ENCODE assay signal across 21 mouse cellular contexts in the genomic region with DNA sequence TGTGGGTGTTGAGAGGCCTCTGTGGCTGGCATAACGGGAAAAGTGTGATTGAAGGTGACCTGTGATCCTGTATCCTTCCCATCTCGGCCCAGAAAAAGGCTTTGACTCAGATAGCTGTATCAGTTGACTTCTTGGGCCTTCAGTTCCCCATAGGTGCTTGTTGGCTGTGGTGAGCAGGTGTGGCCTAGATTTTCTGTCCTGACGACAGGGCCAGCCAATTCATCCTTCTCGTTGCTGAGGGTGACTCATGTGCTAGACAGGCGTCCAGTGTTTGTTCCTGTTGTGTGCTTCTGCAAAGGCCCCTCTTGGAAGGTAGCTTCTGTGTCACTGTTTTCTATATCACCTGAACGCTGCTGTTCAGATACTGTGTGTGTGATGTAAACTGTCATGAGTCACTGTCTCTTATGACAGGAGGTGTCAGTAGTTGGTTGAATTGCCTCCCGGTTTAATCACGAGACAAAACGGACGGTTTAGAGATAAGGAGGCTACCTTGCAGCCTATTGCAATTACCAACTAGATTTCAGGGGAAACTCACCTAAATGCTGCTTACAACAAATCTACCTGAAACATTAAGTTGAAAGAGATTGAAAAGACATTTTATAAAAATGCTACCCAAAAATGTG. TPM values are rescaled to one million over a fixed set of nuclear protein-coding genes. Genes with fewer than 3 reads are reported as not detected.
A peak's percentile ranks its signal among the peaks of the same experiment; 100 is the strongest.
DNase-seq lines count a peak whose midpoint lies in the region; ATAC-seq lines count a peak whose summit lies in the region.
"Had no signal": no experiment of that assay in that cellular context is flagged by ENCODE, and none has a peak within 500 bp of the region (broad histone marks: within the 10 kb centered on the region; RNA-seq: fewer than 3 reads in every experiment).

No protein-coding gene starts in this region.

- 60% methylated on average over 10 of the region's 10 CpGs for WGBS in intestine, embryonic 15.5 days
- 90% methylated on average over 10 of the region's 10 CpGs for WGBS in hindbrain, embryonic 14.5 days
- 92% methylated on average over 10 of the region's 10 CpGs for WGBS in hindbrain, embryonic 13.5 days

- no peaks in the 10 kb centered on the region for H3K27me3 ChIP-seq in intestine, embryonic 15.5 days (replicated peaks)
- no peaks in the 10 kb centered on the region for H3K27me3 ChIP-seq in hindbrain, embryonic 14.5 days (ENCODE audit: control insufficient read depth, insufficient read depth, low read length)
- H3K27me3 ChIP-seq in hindbrain, embryonic 13.5 days, result no peaks in the 10 kb centered on the region
- H3K27me3 ChIP-seq: embryonic facial prominence, embryonic 12.5 days; forebrain, embryonic 15.5 days; heart, embryonic 13.5 days had no signal

- no peaks in the 10 kb centered on the region for H3K9me3 ChIP-seq in intestine, embryonic 15.5 days
- no peaks in the 10 kb centered on the region for H3K9me3 ChIP-seq in hindbrain, embryonic 14.5 days (ENCODE audit: control insufficient read depth, low read length)
- 0 out of 2 replicates have a peak, but pooled peaks cover 8% of the 10 kb centered on the region for H3K9me3 ChIP-seq in hindbrain, embryonic 13.5 days
- H3K9me3 ChIP-seq: embryonic facial prominence, embryonic 12.5 days; forebrain, embryonic 15.5 days; heart, embryonic 13.5 days; limb, embryonic 10.5 days had no signal

- H3K9ac ChIP-seq in intestine, embryonic 15.5 days, result no peak overlapping the region
- H3K9ac ChIP-seq in hindbrain, embryonic 14.5 days, result no peak overlapping the region
- no peak overlapping the region for H3K9ac ChIP-seq in hindbrain, embryonic 13.5 days
- H3K9ac ChIP-seq: embryonic facial prominence, embryonic 12.5 days; forebrain, embryonic 15.5 days; heart, embryonic 13.5 days had no signal

- ATAC-seq in frontal cortex, adult (ENCODE audit: low TSS enrichment), result peak; percentile 42; the same call in 1 of the 2 replicates
- ATAC-seq in intestine, embryonic 15.5 days, result peak; percentile 48
- ATAC-seq in hindbrain, embryonic 14.5 days (ENCODE audit: low FRiP score), result no peak
- ATAC-seq in hindbrain, embryonic 13.5 days (ENCODE audit: low FRiP score), result no peak
- ATAC-seq: forebrain, embryonic 15.5 days; hindbrain, embryonic 16.5 days had no signal

- no peaks in the 10 kb centered on the region for H3K36me3 ChIP-seq in intestine, embryonic 15.5 days
- H3K36me3 ChIP-seq in hindbrain, embryonic 14.5 days (replicated peaks; ENCODE audit: control insufficient read depth, insufficient read depth), result no peaks in the 10 kb centered on the region
- 0 out of 2 replicates have a peak, but pooled peaks cover 3% of the 10 kb centered on the region for H3K36me3 ChIP-seq in hindbrain, embryonic 13.5 days
- H3K36me3 ChIP-seq: embryonic facial prominence, embryonic 12.5 days; forebrain, embryonic 15.5 days had no signal

- H3K4me3 ChIP-seq in intestine, embryonic 15.5 days (replicated peaks), result no peak overlapping the region
- H3K4me3 ChIP-seq in hindbrain, embryonic 14.5 days (replicated peaks; ENCODE audit: low read length), result no peak overlapping the region
- no peak overlapping the region for H3K4me3 ChIP-seq in hindbrain, embryonic 13.5 days
- H3K4me3 ChIP-seq: embryonic facial prominence, embryonic 12.5 days; forebrain, embryonic 15.5 days; heart, embryonic 13.5 days; limb, embryonic 10.5 days had no signal

- 0 out of 2 replicates have a peak, but pooled peaks cover 10% of the 10 kb centered on the region for H3K4me1 ChIP-seq in intestine, embryonic 15.5 days (replicated peaks)
- no peaks in the 10 kb centered on the region for H3K4me1 ChIP-seq in hindbrain, embryonic 14.5 days (replicated peaks; ENCODE audit: control insufficient read depth, insufficient read depth, low read length)
- no peaks in the 10 kb centered on the region for H3K4me1 ChIP-seq in hindbrain, embryonic 13.5 days (replicated peaks)
- H3K4me1 ChIP-seq: embryonic facial prominence, embryonic 12.5 days; forebrain, embryonic 15.5 days; limb, embryonic 10.5 days had no signal

- no peak for DNase-seq in frontal cortex, postnatal 10 days (ENCODE audit: low spot score in 2 of 2)
- DNase-seq in 416B (ENCODE audit: low read depth), result peak; percentile 36
- peak; percentile 53 to 66 for DNase-seq in cerebellum, adult 18-20 months
- DNase-seq in hindbrain, embryonic 14.5 days (ENCODE audit: low spot score), result no peak
- DNase-seq in kidney, postnatal 4 days, result no peak
- DNase-seq: heart, adult 18-20 months; kidney, adult 18-20 months; kidney, postnatal 10 days; lung, adult 2 months; thymus, postnatal 36 days had no signal

- no peak overlapping the region for H3K27ac ChIP-seq in intestine, embryonic 15.5 days
- no peak overlapping the region for H3K27ac ChIP-seq in hindbrain, embryonic 14.5 days
- H3K27ac ChIP-seq in hindbrain, embryonic 13.5 days, result no peak overlapping the region
- H3K27ac ChIP-seq: embryonic facial prominence, embryonic 12.5 days; forebrain, embryonic 15.5 days; heart, embryonic 13.5 days; limb, embryonic 10.5 days had no signal

- H3K4me2 ChIP-seq in intestine, embryonic 15.5 days (replicated peaks), result no peak overlapping the region
- no peak overlapping the region for H3K4me2 ChIP-seq in hindbrain, embryonic 14.5 days (replicated peaks)
- H3K4me2 ChIP-seq in hindbrain, embryonic 13.5 days, result no peak overlapping the region
- H3K4me2 ChIP-seq: embryonic facial prominence, embryonic 12.5 days; forebrain, embryonic 15.5 days; heart, embryonic 13.5 days; liver, embryonic 11.5 days; midbrain, embryonic 11.5 days had no signal

RNA-seq across cellular contexts. Expression of a gene that starts 22.0 kb away (rescaled TPM):
- 8.1 and 8.3 TPM in 2 replicates for polyA plus RNA-seq in intestine, embryonic 15.5 days (2015; fragmentation: Nextera tagmentation; extraction: Ambion mirVana)
- polyA plus RNA-seq in hindbrain, embryonic 14.5 days (2014; fragmentation: Nextera tagmentation; extraction: Ambion mirVana), result 0.67 and 1.5 TPM in 2 replicates
- polyA plus RNA-seq in hindbrain, embryonic 13.5 days (2015; fragmentation: Nextera tagmentation; extraction: Ambion mirVana), result 0.97 and 1.00 TPM in 2 replicates

RNA-seq across cellular contexts. Expression of a gene that starts 29.3 kb away (rescaled TPM):
- polyA plus RNA-seq in intestine, embryonic 15.5 days (2015; fragmentation: Nextera tagmentation; extraction: Ambion mirVana), result 1.1 and 2.6 TPM in 2 replicates
- polyA plus RNA-seq in hindbrain, embryonic 14.5 days (2014; fragmentation: Nextera tagmentation; extraction: Ambion mirVana), result not detected in 2 replicates
- not detected in 2 replicates for polyA plus RNA-seq in hindbrain, embryonic 13.5 days (2015; fragmentation: Nextera tagmentation; extraction: Ambion mirVana)
- polyA plus RNA-seq: embryonic facial prominence, embryonic 12.5 days; forebrain, embryonic 15.5 days; hindbrain, embryonic 16.5 days; limb, embryonic 10.5 days; midbrain, embryonic 11.5 days; small intestine, adult 2 months had no signal

RNA-seq across cellular contexts. Expression of a gene that starts 31.6 kb away (rescaled TPM):
- 22.0 and 22.2 TPM in 2 replicates for polyA plus RNA-seq in intestine, embryonic 15.5 days (2015; fragmentation: Nextera tagmentation; extraction: Ambion mirVana)
- polyA plus RNA-seq in hindbrain, embryonic 14.5 days (2014; fragmentation: Nextera tagmentation; extraction: Ambion mirVana), result 21.6 and 24.0 TPM in 2 replicates
- 20.6 and 22.6 TPM in 2 replicates for polyA plus RNA-seq in hindbrain, embryonic 13.5 days (2015; fragmentation: Nextera tagmentation; extraction: Ambion mirVana)

Comparison
In these comparisons a context has a peak if more than half of its experiments do, and no peak if none do; other contexts are left out.
1. ATAC-seq: peak in frontal cortex, adult (single experiment) and intestine, embryonic 15.5 days (single experiment); none in hindbrain, embryonic 14.5 days (single experiment) and hindbrain, embryonic 13.5 days (single experiment).
2. DNase-seq: peak in 416B (single experiment) and cerebellum, adult 18-20 months (2 of 2); none in frontal cortex, postnatal 10 days (0 of 2), hindbrain, embryonic 14.5 days (single experiment) and kidney, postnatal 4 days (0 of 2).